Mouse (Mus musculus) right cerebral cortex, postnatal 36 days (tissue): ENCODE data around the gene Ager.

ENCODE experiments used
- DNase-seq, 2 experiments: peaks; one replicate each; pipeline ENCODE4 v3.0.0; 2022; ENCODE audit warnings: low spot score in 2 of 2, mixed read lengths in 1 of 2

Gene Ager

GRCm38 (mm10) chr17:34630761-34631301 lies 33.2 kb downstream of the Ager start:
- DNase-seq: no peak

- DNase-seq: no peak
Observed at GRCm38 (mm10) chr17:34631647-34632046, 34.0 kb downstream of the Ager start.

GRCm38 (mm10) chr17:34632261-34632691 lies 34.6 kb downstream of the Ager start:
- DNase-seq: peak; percentile 84 to 89

GRCm38 (mm10) chr17:34635671-34636070 lies 38.0 kb downstream of the Ager start:
- no peak for DNase-seq

GRCm38 (mm10) chr17:34637459-34637858 lies 39.8 kb downstream of the Ager start:
- no peak for DNase-seq

- DNase-seq: no peak
Observed at GRCm38 (mm10) chr17:34639461-34640255, 42.0 kb downstream of the Ager start.

- no peak for DNase-seq
Observed at GRCm38 (mm10) chr17:34640778-34641601, 43.3 kb downstream of the Ager start.

GRCm38 (mm10) chr17:34641945-34642344 lies 44.3 kb downstream of the Ager start:
- DNase-seq: no peak

GRCm38 (mm10) chr17:34643379-34643778 lies 45.7 kb downstream of the Ager start:
- DNase-seq: no peak

GRCm38 (mm10) chr17:34643944-34644343 lies 46.3 kb downstream of the Ager start:
- DNase-seq: no peak

GRCm38 (mm10) chr17:34644608-34645007 lies 46.9 kb downstream of the Ager start, which contains the start of gene Fkbpl:
Gene Fkbpl, plus strand, starts transcription at chr17:34644764.
- peak; percentile 95 to 98 for DNase-seq

- no peak for DNase-seq
Observed at GRCm38 (mm10) chr17:34645256-34645829, 47.7 kb downstream of the Ager start.

GRCm38 (mm10) chr17:34645831-34646511 lies 48.3 kb downstream of the Ager start:
- DNase-seq: no peak

- peak; percentile 98 to 99 for DNase-seq
Observed at GRCm38 (mm10) chr17:34646906-34647787, 49.5 kb downstream of the Ager start, which contains the start of gene Atf6b. Gene Atf6b, plus strand, starts transcription at chr17:34647146.

GRCm38 (mm10) chr17:34648141-34648890 lies 50.7 kb downstream of the Ager start:
- DNase-seq: no peak

GRCm38 (mm10) chr17:34649106-34649864 lies 51.6 kb downstream of the Ager start:
- no peak for DNase-seq
